In the genomic region with DNA sequence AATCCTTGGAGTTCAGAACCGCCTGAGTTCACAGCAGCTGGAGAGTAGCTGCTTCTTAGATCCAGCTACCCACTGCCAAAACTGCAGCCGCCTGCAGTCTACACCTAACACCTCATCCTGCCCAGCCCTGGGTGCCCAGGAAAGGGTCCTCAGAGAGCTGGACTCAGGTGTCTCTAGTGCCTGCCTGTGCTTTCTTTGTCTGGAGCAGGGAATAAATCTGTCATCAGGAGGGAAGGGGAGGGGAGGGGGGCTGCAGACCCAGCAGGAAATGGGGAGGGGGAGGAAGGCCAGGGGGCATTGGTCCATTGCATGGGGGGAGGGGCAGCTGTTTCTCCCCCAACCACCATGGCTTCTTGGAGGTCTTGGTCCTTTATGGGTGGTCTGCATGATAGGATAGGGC, we compare ENCODE assay signal across 9 mouse cellular contexts. TPM values are rescaled to one million over a fixed set of nuclear protein-coding genes. Genes with fewer than 3 reads are reported as not detected.
A peak's percentile ranks its signal among the peaks of the same experiment; 100 is the strongest.
DNase-seq lines count a peak whose midpoint lies in the region; ATAC-seq and TF ChIP-seq lines count a peak whose summit lies in the region.
"Had no signal": no experiment of that assay in that cellular context is flagged by ENCODE, and none has a peak within 500 bp of the region (broad histone marks: within the 10 kb centered on the region; RNA-seq: fewer than 3 reads in every experiment).

No protein-coding gene starts in this region.

- no peak for ATAC-seq in hindbrain, embryonic 13.5 days (ENCODE audit: low FRiP score)
- ATAC-seq in midbrain, embryonic 11.5 days (ENCODE audit: low FRiP score) = no peak

- intact Hi-C loops in heart, postnatal 14 days (cut with DNase I) = no loop called here

- H3K27ac ChIP-seq in heart, embryonic 10.5 days = peak overlapping the region; percentile 92
- H3K27ac ChIP-seq in ES-Bruce4 (ENCODE audit: insufficient read depth, low read length) = no peak overlapping the region
- peak overlapping the region; percentile 58; the same call in 1 of the 2 replicates for H3K27ac ChIP-seq in hindbrain, embryonic 13.5 days
- H3K27ac ChIP-seq in midbrain, embryonic 11.5 days (ENCODE audit: low read depth, low read length) = peak overlapping the region; percentile 67

- H3K27me3 ChIP-seq in heart, embryonic 10.5 days (ENCODE audit: insufficient read depth, poor library complexity, severe bottlenecking) = peaks cover 41% of the 10 kb centered on the region
- H3K27me3 ChIP-seq in ES-Bruce4 (ENCODE audit: control insufficient read depth, insufficient read depth, low read length, poor library complexity, severe bottlenecking) = no peaks in the 10 kb centered on the region; the same call in 1 of the 2 replicates
- peaks cover 20% of the 10 kb centered on the region for H3K27me3 ChIP-seq in hindbrain, embryonic 13.5 days
- H3K27me3 ChIP-seq in midbrain, embryonic 11.5 days (ENCODE audit: control insufficient read depth, insufficient read depth, low read length) = peaks cover 6% of the 10 kb centered on the region; the same call in 1 of the 2 replicates

- peak overlapping the region; percentile 46 for H3K9ac ChIP-seq in ES-Bruce4 (ENCODE audit: low read depth, poor library complexity, severe bottlenecking)
- peak overlapping the region; percentile 82 for H3K9ac ChIP-seq in hindbrain, embryonic 13.5 days
- H3K9ac ChIP-seq in midbrain, embryonic 11.5 days (ENCODE audit: low read length) = peak overlapping the region; percentile 92

- H3K9me3 ChIP-seq in heart, embryonic 10.5 days = no peaks in the 10 kb centered on the region
- no peaks in the 10 kb centered on the region for H3K9me3 ChIP-seq in ES-Bruce4 (replicated peaks; ENCODE audit: control insufficient read depth, insufficient read depth, low read length, poor library complexity, severe bottlenecking)
- no peaks in the 10 kb centered on the region for H3K9me3 ChIP-seq in hindbrain, embryonic 13.5 days
- no peaks in the 10 kb centered on the region for H3K9me3 ChIP-seq in midbrain, embryonic 11.5 days (ENCODE audit: control insufficient read depth, low read length)

- DNase-seq in heart, embryonic 10.5 days (ENCODE audit: low spot score) = no peak
- DNase-seq in heart, postnatal 14 days = no peak
- DNase-seq in midbrain, embryonic 11.5 days (ENCODE audit: low spot score, missing footprints) = peak; percentile 93
- no peak for DNase-seq in frontal cortex, postnatal 25 days (ENCODE audit: low spot score in 2 of 2)
- no peak for DNase-seq in adrenal gland, adult (ENCODE audit: inconsistent age in 2 of 2, low spot score in 1 of 2)
- no peak for DNase-seq in cerebellum, adult 9-10 months

- WGBS in heart, embryonic 10.5 days = 2% methylated on average over 2 of the region's 2 CpGs
- 10% methylated on average over 2 of the region's 2 CpGs for WGBS in hindbrain, embryonic 13.5 days
- 0% methylated on average over 2 of the region's 2 CpGs for WGBS in midbrain, embryonic 11.5 days

- H3K4me3 ChIP-seq in heart, embryonic 10.5 days = peak overlapping the region; percentile 79
- no peak overlapping the region for H3K4me3 ChIP-seq in ES-Bruce4 (ENCODE audit: low read depth, low read length)
- peak overlapping the region; percentile 56 for H3K4me3 ChIP-seq in hindbrain, embryonic 13.5 days
- peak overlapping the region; percentile 69 for H3K4me3 ChIP-seq in midbrain, embryonic 11.5 days (ENCODE audit: low read depth, low read length)

- no peak for TF ChIP-seq EP300 in ES-Bruce4 (IDR thresholded peaks at IDR 0.05; ENCODE audit: insufficient read depth, low read depth, low read length)

- no peak for TF ChIP-seq POLR2A in ES-Bruce4 (IDR thresholded peaks at IDR 0.05; ENCODE audit: insufficient read depth, low read length)

- peaks cover 78% of the 10 kb centered on the region for H3K4me1 ChIP-seq in heart, embryonic 10.5 days
- H3K4me1 ChIP-seq in ES-Bruce4 (ENCODE audit: control insufficient read depth, insufficient read depth, low read length) = peaks cover 1% of the 10 kb centered on the region
- H3K4me1 ChIP-seq in hindbrain, embryonic 13.5 days (replicated peaks) = peaks cover 55% of the 10 kb centered on the region
- H3K4me1 ChIP-seq in midbrain, embryonic 11.5 days (ENCODE audit: control insufficient read depth, insufficient read depth, low read length) = peaks cover 52% of the 10 kb centered on the region

- peak overlapping the region; percentile 94 for H3K4me2 ChIP-seq in hindbrain, embryonic 13.5 days
- peak overlapping the region; percentile 98 for H3K4me2 ChIP-seq in midbrain, embryonic 11.5 days

- peaks cover 18% of the 10 kb centered on the region for H3K36me3 ChIP-seq in heart, embryonic 10.5 days
- no peaks in the 10 kb centered on the region for H3K36me3 ChIP-seq in ES-Bruce4 (ENCODE audit: control insufficient read depth, insufficient read depth, low read length, poor library complexity, severe bottlenecking)
- peaks cover 32% of the 10 kb centered on the region for H3K36me3 ChIP-seq in hindbrain, embryonic 13.5 days
- H3K36me3 ChIP-seq in midbrain, embryonic 11.5 days (ENCODE audit: control insufficient read depth, insufficient read depth, low read length) = peaks cover 5% of the 10 kb centered on the region; the same call in 1 of the 2 replicates

- no peak for TF ChIP-seq CTCF in ES-Bruce4 (IDR thresholded peaks at IDR 0.05; ENCODE audit: low read depth, low read length)

RNA-seq across cellular contexts. Expression of gene Hsd11b2, which starts 1.0 kb away (rescaled TPM):
- 14.8 and 37.5 TPM in 2 replicates for polyA plus RNA-seq in heart, embryonic 10.5 days (2016; fragmentation: Nextera tagmentation; extraction: Ambion mirVana)
- total RNA-seq in heart, postnatal 14 days (2021) = 1 to 10 TPM in 1 of 2 experiments, under 1 TPM in 1; 0.53 to 1.0 TPM
- 0.54 and 0.61 TPM in 2 replicates for polyA plus RNA-seq in ES-Bruce4 (2011; ENCODE audit: insufficient read depth, insufficient read length, low read depth, missing spikeins)
- polyA plus RNA-seq in hindbrain, embryonic 13.5 days (2015; fragmentation: Nextera tagmentation; extraction: Ambion mirVana) = 7.8 and 11.0 TPM in 2 replicates
- 19.8 and 24.3 TPM in 2 replicates for polyA plus RNA-seq in midbrain, embryonic 11.5 days (2014; fragmentation: Nextera tagmentation; extraction: Ambion mirVana)
- total RNA-seq: left cerebral cortex, adult 8-10 months had no signal

RNA-seq across cellular contexts. Expression of gene Zdhhc1, which starts 22.9 kb away (rescaled TPM):
- 16.1 and 21.6 TPM in 2 replicates for polyA plus RNA-seq in heart, embryonic 10.5 days (2016; fragmentation: Nextera tagmentation; extraction: Ambion mirVana)
- 10 to 100 TPM; 14.9 to 16.3 TPM for total RNA-seq in heart, postnatal 14 days (2021)
- polyA plus RNA-seq in ES-Bruce4 (2011; ENCODE audit: insufficient read depth, insufficient read length, low read depth, missing spikeins) = 6.8 and 9.2 TPM in 2 replicates
- polyA plus RNA-seq in hindbrain, embryonic 13.5 days (2015; fragmentation: Nextera tagmentation; extraction: Ambion mirVana) = 30.9 and 34.3 TPM in 2 replicates
- polyA plus RNA-seq in midbrain, embryonic 11.5 days (2014; fragmentation: Nextera tagmentation; extraction: Ambion mirVana) = 14.5 and 19.0 TPM in 2 replicates

RNA-seq across cellular contexts. Expression of gene Atp6v0d1, which starts 46.3 kb away (rescaled TPM):
- polyA plus RNA-seq in heart, embryonic 10.5 days (2016; fragmentation: Nextera tagmentation; extraction: Ambion mirVana) = 69.7 and 70.6 TPM in 2 replicates
- total RNA-seq in heart, postnatal 14 days (2021) = 10 to 100 TPM; 57.2 to 57.8 TPM
- polyA plus RNA-seq in ES-Bruce4 (2011; ENCODE audit: insufficient read depth, insufficient read length, low read depth, missing spikeins) = 78.4 and 86.5 TPM in 2 replicates
- polyA plus RNA-seq in hindbrain, embryonic 13.5 days (2015; fragmentation: Nextera tagmentation; extraction: Ambion mirVana) = 201 and 203 TPM in 2 replicates
- polyA plus RNA-seq in midbrain, embryonic 11.5 days (2014; fragmentation: Nextera tagmentation; extraction: Ambion mirVana) = 121 and 129 TPM in 2 replicates

RNA-seq across cellular contexts. Expression of gene Tppp3, which starts 48.3 kb away (rescaled TPM):
- polyA plus RNA-seq in heart, embryonic 10.5 days (2016; fragmentation: Nextera tagmentation; extraction: Ambion mirVana) = 25.5 and 28.4 TPM in 2 replicates
- 10 to 100 TPM; 47.7 to 50.1 TPM for total RNA-seq in heart, postnatal 14 days (2021)
- 14.4 and 19.0 TPM in 2 replicates for polyA plus RNA-seq in ES-Bruce4 (2011; ENCODE audit: insufficient read depth, insufficient read length, low read depth, missing spikeins)
- 170 and 181 TPM in 2 replicates for polyA plus RNA-seq in hindbrain, embryonic 13.5 days (2015; fragmentation: Nextera tagmentation; extraction: Ambion mirVana)
- polyA plus RNA-seq in midbrain, embryonic 11.5 days (2014; fragmentation: Nextera tagmentation; extraction: Ambion mirVana) = 106 and 107 TPM in 2 replicates
